Mouse (Mus musculus) neural tube, embryonic 11.5 days (tissue): Measurements from ENCODE around the gene Mfn2. TPM values are rescaled to one million over a fixed set of nuclear protein-coding genes. Genes with fewer than 3 reads are reported as not detected.

Experiments
- ATAC-seq: fragments of 200-750 bp; cut with Nextera tagmentation; 2 replicates; pipeline ENCODE4 v1.8.0; 2017; ENCODE audit warnings: moderate number of reproducible peaks, mild to moderate bottlenecking, moderate TSS enrichment, moderate library complexity; ENCODE audit not compliant: insufficient read depth, low FRiP score, low TSS enrichment
- DNase-seq: peaks from one replicate; pipeline ENCODE4 v3.0.0-alpha.2; 2015; ENCODE audit warnings: low spot score
- H3K27ac ChIP-seq: fragments of 300-500 bp; sonication (generic); 2 replicates; pipeline ENCODE4 v1.5.1; 2014; ENCODE audit warnings: low read depth, mild to moderate bottlenecking, low read length
- H3K27me3 ChIP-seq: fragments of 300-500 bp; sonication (generic); 2 replicates; pipeline ENCODE4 v1.6.1; 2014; ENCODE audit warnings: mild to moderate bottlenecking, low read length, mixed read lengths; ENCODE audit not compliant: control insufficient read depth, insufficient read depth
- H3K36me3 ChIP-seq: fragments of 300-500 bp; sonication (generic); 2 replicates; pipeline ENCODE4 v1.6.1; 2014; ENCODE audit warnings: mild to moderate bottlenecking, low read length, moderate library complexity, mixed read lengths; ENCODE audit not compliant: control insufficient read depth, insufficient read depth
- H3K4me1 ChIP-seq: fragments of 300-500 bp; sonication (generic); 2 replicates; pipeline ENCODE4 v1.6.1; 2014; ENCODE audit warnings: low read length, mixed read lengths; ENCODE audit not compliant: control insufficient read depth, insufficient read depth
- H3K4me2 ChIP-seq: fragments of 300-500 bp; sonication (generic); 2 replicates; pipeline ENCODE4 v1.6.1; 2014; ENCODE audit warnings: low read depth, mild to moderate bottlenecking, moderate library complexity
- H3K4me3 ChIP-seq: fragments of 300-500 bp; sonication (generic); 2 replicates; pipeline ENCODE4 v1.5.1; 2014; ENCODE audit warnings: low read depth, low read length
- H3K9ac ChIP-seq: fragments of 300-500 bp; sonication (generic); 2 replicates; pipeline ENCODE4 v1.6.1; 2014; ENCODE audit warnings: mild to moderate bottlenecking, low read length
- H3K9me3 ChIP-seq: fragments of 300-500 bp; sonication (generic); 2 replicates; pipeline ENCODE4 v1.6.1; 2016; ENCODE audit warnings: low read length; ENCODE audit not compliant: control insufficient read depth
- WGBS: fragments of 180-500 bp; shearing (Covaris S2); extraction: QIAGEN DNeasy Blood & Tissue Kit; methylation state at CpG from one replicate; pipeline ENCODE4 v1.1.7; 2014; 5-methylcytosine and 5-hydroxymethylcytosine counted together
- polyA plus RNA-seq: library from polyadenylated mRNA; unstranded; fragments of >200 nt; fragmentation: Nextera tagmentation; extraction: Ambion mirVana; gene quantifications from 2 replicates; pipeline ENCODE4 v1.2.1, GENCODE M21; 2014

Gene Mfn2
- polyA plus RNA-seq: 47.5 and 50.0 TPM in 2 replicates

DNA sequence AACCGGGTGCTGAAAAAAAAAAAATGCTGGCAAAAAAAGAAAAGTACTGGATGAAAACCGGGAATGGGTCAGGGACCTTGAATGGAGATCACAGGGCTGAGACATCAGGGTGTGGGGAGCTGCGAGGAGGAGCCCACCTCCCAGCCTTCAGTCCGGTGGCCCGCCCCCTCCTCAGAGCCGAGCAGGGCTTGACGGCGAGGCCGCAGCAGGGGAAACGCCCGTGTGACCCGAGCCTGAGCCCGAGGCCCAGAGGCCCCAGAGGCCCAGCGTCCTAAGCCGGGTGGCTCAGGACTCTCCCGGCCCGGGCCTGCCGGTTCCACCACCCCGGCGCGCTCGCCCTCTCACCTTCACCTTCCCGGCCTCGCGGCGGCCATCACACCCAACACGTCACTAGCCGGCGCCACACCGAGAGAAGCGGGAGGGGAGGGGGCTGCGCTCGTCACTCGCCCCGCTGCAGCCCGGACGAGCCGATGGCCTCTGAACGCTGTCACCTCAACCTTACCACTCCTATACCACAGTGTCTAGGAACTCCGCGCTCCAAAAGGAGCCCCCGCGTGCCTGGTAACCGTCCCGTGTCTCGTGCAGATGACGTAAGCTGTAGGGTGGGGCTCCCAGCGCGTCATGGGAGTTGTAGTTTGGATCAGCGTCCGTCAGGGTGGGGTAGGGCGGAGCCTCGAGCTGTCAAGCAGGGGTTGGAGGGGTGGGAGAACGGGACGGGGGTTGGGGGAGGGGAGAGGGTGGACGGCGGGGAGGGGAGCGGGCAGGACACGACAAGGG is at the start of gene Mfn2:
TSS of gene Mfn2 (minus strand) at position 392 of the 777 bp plus-strand sequence.
- DNase-seq: peak; percentile 91
- peak; percentile 96 for ATAC-seq
- Histone ChIP-seq H3K4me2 (peak within 1 kb of the TSS; percentile 55), H3K9ac (peak within 1 kb of the TSS; percentile 72), H3K9me3 (no peaks in the 10 kb centered on the region), H3K27me3 (no peaks in the 10 kb centered on the region), H3K4me1 (peaks cover 6% of the 10 kb centered on the region), H3K4me3 (peak within 1 kb of the TSS; percentile 69), H3K27ac (peak within 1 kb of the TSS; percentile 57; the same call in 1 of the 2 replicates), H3K36me3 (peaks cover 5% of the 10 kb centered on the region; the same call in 1 of the 2 replicates)
- WGBS: under 1% methylated on average over 58 of the region's 59 CpGs

DNA sequence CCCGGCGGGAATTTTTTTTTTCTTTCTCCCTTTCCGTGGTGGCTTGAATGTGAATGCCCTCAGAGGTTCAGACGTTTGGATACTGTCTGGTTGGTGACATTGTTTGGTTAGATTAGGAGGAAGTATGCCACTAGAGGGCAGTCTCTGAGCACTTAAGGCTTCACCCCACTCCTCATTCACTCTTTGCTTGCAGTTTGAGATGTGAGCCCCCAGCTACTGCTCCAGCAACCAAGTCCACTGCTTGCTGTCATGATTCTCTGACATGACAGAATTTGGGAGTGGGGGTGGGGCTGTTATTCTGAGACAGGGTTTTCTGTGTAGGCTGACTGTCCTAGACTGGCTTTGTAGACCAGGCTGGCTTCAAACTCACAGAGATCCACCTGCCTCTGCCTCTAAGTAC is 49.1 kb upstream of the Mfn2 start:
- DNase-seq: peak; percentile 46
- Histone ChIP-seq H3K4me2 (no peak overlapping the region), H3K36me3 (no peaks in the 10 kb centered on the region), H3K4me3 (no peak overlapping the region), H3K4me1 (no peaks in the 10 kb centered on the region), H3K9me3 (no peaks in the 10 kb centered on the region), H3K9ac (no peak overlapping the region), H3K27me3 (no peaks in the 10 kb centered on the region), H3K27ac (no peak overlapping the region)
- ATAC-seq: no peak
- 14% methylated on average over 4 of the region's 4 CpGs for WGBS

DNA sequence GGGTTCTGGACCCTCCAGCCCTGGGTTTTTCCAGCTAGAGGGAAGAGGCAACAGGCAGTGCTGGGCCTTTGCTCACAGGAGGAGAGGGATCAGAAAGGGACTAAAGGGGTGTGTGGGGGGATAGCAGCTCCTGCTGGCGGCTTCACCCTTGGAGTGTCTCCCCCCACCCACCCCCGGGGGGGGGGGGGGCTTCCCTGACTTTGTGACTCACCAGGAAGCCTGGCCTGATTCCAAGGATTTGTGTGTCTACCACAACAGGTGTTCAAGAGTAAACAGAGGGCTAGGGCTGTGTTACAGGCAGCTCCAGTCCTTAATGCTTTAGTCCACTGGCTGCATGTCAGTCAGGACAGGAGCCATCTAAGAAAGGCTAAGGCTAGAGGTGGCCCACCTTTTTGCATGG is 43.0 kb upstream of the Mfn2 start:
- Histone ChIP-seq H3K4me3 (no peak overlapping the region), H3K36me3 (peaks cover 11% of the 10 kb centered on the region)
- ATAC-seq: no peak

DNA sequence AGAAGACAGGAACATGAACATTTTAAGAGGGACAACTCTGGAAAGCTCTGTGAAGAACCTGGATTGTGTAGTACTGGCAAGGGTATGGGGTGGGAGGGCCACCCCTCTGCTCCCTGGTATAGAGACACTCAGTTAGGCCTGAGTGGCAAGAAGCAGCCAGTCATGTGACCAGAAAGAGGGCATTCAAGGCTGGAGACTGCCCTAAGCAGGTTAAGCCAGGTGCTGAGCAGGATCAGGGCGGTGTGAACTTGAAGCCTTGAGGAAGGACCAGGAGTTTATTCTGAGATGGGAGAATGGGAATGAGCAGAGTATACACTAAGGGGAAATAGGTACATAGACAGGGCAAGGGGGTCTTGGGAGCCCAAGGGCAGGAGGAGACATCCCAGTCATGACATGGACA is 38.5 kb upstream of the Mfn2 start:
- no peak overlapping the region for H3K27ac ChIP-seq
- H3K4me2 ChIP-seq: no peak overlapping the region
- peaks cover 11% of the 10 kb centered on the region for H3K4me1 ChIP-seq
- peaks cover 11% of the 10 kb centered on the region for H3K36me3 ChIP-seq
- ATAC-seq (no peak), DNase-seq (no peak)
- WGBS: 96% methylated on average over 1 of the region's 1 CpGs
- no peak overlapping the region for H3K9ac ChIP-seq
- no peaks in the 10 kb centered on the region for H3K27me3 ChIP-seq
- H3K4me3 ChIP-seq: no peak overlapping the region
- no peaks in the 10 kb centered on the region for H3K9me3 ChIP-seq

More for the DNA sequence above, 43.0 kb upstream of the Mfn2 start:
- Histone ChIP-seq H3K9ac (no peak overlapping the region), H3K9me3 (no peaks in the 10 kb centered on the region), H3K4me1 (no peaks in the 10 kb centered on the region), H3K27me3 (no peaks in the 10 kb centered on the region), H3K27ac (no peak overlapping the region), H3K4me2 (no peak overlapping the region)
- WGBS: 73% methylated on average over 2 of the region's 2 CpGs
- DNase-seq: no peak

DNA sequence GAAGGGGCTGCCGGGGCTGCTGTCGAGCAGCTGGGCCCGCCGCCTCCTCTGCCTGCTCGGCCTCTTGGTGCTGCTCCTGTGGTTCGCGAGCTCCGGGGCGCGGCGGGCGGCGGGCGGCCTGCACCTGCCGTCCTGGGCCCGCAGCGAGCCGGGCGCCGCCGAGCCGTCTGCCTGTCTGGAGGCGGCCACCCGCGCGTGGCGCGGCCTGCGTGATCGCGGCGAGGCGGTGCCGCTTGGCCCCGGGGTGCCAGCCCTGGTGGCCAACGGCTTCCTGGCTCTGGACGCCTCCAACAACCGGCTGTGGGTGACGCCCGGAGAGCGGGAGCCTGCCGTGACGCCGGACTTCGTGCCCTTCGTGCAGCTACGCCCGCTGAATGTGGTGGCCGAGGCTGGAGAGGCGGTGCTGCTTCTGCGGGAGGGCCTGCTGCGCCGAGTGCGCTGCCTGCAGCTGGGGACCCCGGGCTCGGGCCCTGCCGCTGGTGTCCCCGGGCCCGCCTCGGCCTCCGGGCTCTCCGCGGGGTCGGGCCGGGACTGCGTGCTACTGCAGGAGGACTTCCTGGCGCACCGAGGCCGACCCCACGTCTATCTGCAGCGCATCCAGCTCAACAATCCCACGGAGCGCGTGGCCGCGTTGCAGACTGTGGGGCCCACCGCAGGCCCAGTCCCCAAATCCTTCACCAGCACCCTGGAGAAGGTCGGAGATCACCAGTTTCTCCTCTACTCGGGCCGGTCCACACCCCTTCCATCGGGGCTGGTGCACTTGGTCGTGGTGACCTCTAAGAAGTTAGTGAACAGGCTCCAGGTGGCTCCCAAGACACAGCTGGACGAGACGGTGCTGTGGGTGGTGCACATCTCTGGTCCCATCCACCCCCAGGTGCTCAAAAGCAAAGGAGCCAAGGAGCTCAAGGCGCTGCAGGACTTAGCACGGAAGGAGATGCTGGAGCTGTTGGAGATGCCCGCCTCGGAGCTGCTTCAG is 36.8 kb upstream of the Mfn2 start:
- Histone ChIP-seq H3K27ac (0 out of 2 replicates have a peak overlapping the region, but pooled peaks have one; percentile 45), H3K4me2 (peak overlapping the region; percentile 98), H3K4me1 (peaks cover 11% of the 10 kb centered on the region), H3K4me3 (peak overlapping the region; percentile 90), H3K9ac (peak overlapping the region; percentile 83), H3K27me3 (no peaks in the 10 kb centered on the region), H3K9me3 (no peaks in the 10 kb centered on the region), H3K36me3 (peaks cover 7% of the 10 kb centered on the region)
- ATAC-seq: peak; percentile 63
- DNase-seq: no peak
- 7% methylated on average over 85 of the region's 88 CpGs for WGBS

DNA sequence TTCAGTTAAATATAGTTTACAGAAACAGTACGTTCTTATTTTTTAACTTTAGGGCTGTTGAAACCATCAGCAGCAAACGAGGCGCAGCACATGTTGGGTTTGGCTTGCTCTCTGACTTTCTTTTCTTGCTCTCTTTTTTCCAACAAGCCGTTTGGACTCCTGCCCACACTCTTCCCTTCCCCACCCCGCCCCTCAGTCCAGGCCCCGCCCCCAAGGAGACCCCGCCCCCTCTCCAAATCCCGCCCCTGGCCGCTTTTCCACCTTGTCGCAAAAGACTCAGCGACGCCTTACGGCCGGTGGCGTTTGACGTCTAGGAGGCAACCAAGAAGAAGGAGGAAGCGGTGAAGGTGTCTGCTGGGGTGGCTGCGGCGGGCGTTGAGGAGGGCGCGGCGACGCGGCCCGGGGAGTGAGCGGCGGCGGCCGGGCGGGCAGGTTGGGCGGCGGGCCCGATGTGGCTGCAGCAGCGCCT is 36.1 kb upstream of the Mfn2 start, which contains the start of gene 2510039O18Rik:
TSS of gene 2510039O18Rik (plus strand) at position 320 of the 469 bp plus-strand sequence.
- peaks cover 6% of the 10 kb centered on the region for H3K36me3 ChIP-seq
- no peaks in the 10 kb centered on the region for H3K9me3 ChIP-seq
- peak; percentile 54 for ATAC-seq
- H3K4me1 ChIP-seq: peaks cover 11% of the 10 kb centered on the region
- H3K4me2 ChIP-seq: peak within 1 kb of the TSS; percentile 98
- H3K27ac ChIP-seq: peak within 1 kb of the TSS; percentile 45; the same call in 1 of the 2 replicates
- DNase-seq: peak; percentile 89
- H3K9ac ChIP-seq: peak within 1 kb of the TSS; percentile 83
- 2% methylated on average over 32 of the region's 35 CpGs for WGBS
- no peaks in the 10 kb centered on the region for H3K27me3 ChIP-seq
- H3K4me3 ChIP-seq: peak within 1 kb of the TSS; percentile 90

DNA sequence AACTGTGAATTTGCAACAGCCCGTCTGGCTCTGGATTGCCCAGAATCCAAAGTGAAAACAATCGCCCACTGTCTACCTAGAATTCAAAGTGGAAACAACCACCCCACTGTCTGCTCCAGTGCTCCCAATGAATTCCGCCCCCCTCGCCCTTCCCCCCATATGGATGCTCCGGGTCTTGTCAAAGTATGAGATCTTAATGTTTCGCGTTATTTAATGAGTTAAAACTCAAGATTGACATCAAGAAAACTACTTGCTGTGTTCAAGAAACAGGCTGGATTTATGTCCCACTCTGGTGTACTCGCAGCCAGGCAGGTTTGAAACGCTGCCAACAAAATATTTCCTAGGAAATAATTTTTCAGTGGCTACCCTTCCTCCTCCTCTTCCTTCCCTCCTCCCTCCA is 35.6 kb upstream of the Mfn2 start:
- peak; percentile 21; the same call in 1 of the 2 replicates for ATAC-seq
- peaks cover 11% of the 10 kb centered on the region for H3K4me1 ChIP-seq

More for the DNA sequence above, 35.6 kb upstream of the Mfn2 start:
- Histone ChIP-seq H3K4me2 (peak overlapping the region; percentile 98; the same call in 1 of the 2 replicates), H3K27ac (peak overlapping the region; percentile 42; the same call in 1 of the 2 replicates), H3K4me3 (no peak overlapping the region), H3K9me3 (no peaks in the 10 kb centered on the region), H3K9ac (no peak overlapping the region), H3K36me3 (peaks cover 4% of the 10 kb centered on the region), H3K27me3 (no peaks in the 10 kb centered on the region)
- DNase-seq: peak; percentile 40
- 59% methylated on average over 9 of the region's 9 CpGs for whole genome bisulfite sequencing
